Mouse (Mus musculus) adrenal gland (tissue): ENCODE data around the gene Nrtn.

Experiments used
- intact Hi-C: fragments of 180-260 bp; cut with DNase I; formaldehyde crosslinking; loops from one replicate; pipeline ENCODE4 v1.15.1; 2025

The Nrtn gene

DNA sequence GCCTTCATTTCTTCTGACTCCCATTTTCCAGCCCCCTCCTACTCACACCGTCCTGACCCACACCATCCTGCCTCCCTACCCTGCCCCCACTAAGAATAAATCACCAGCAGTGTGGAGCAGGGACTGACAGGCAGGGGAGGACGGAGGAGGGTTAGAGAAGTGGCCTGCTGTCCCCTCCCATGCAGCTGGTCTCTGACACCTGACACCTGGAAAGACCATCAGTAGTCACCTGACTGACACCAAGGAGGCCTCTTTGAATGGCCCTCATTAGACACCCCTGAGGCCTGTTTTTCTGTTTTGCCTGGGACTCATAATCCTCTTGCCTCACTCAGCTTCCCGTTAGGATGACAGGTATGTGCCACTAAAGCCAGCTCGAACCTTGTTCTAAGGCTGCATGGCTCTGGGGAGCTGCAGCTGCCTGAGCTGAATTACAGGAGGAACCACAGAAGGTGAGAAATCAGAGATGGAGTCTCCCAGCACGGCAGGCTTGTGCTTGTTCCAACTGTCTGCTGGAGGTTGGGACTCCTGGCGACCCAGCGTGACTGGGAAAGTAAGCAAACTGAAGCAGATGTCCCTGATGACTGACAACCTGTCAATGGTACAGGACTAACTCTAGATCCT is 30.2 kb downstream of the Nrtn start:
- intact Hi-C loops: no loop called here

DNA sequence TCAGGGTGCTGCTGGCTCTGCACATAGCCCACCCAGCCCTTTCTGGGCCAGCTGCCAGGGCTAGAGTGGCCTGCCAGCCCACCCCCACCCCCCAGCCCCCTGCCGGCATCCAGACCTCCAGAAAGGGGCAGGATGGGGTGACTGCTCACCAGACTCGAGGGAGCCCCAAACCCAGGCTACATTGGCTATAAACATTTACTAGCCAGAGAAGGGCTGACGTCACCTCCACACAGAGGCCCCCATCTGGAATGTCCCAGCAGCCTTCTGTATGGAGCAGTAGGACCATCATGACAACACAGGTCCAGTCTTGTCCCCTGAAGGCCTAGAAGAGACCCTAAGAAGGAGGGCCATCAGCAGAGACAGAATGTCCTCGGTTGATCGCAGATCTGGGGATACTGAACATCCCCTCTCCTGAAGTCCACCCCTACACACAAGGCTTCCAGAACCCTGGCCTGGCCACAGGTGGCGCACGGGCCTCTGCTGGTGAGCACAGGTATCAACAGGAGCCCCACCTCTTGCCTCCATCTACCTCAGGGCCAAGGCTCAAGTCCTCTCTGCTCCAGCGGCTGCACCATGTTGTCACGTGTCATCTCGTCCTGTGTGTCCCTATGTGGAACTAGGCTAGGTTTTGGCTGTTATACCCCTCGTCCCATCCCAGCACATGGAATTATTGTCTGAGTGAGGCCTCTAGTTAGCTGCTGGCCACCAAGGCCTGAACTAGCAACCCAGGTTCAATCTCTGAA is 33.7 kb downstream of the Nrtn start:
- intact Hi-C loops: no loop called here

DNA sequence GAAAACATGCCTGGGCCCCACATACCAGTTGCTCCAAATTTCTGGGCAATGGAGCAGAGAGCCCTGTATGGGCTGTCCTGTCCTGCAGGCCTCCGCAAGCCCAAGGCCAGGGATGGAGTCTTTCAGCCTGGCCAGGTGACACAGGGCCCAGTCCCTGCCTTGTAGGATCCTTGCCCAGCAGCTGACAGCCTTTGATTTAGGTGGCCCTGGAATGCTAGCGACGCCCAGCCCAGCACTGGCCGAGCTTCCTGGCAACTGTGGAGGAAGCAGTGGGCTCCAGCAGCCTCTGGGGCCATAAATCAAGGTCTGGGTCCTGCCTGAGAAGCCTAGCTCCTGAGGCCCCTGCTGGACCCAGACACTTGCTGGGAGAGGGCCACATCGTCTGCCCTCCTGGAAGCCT is 34.9 kb downstream of the Nrtn start:
- intact Hi-C loops: no loop called here

DNA sequence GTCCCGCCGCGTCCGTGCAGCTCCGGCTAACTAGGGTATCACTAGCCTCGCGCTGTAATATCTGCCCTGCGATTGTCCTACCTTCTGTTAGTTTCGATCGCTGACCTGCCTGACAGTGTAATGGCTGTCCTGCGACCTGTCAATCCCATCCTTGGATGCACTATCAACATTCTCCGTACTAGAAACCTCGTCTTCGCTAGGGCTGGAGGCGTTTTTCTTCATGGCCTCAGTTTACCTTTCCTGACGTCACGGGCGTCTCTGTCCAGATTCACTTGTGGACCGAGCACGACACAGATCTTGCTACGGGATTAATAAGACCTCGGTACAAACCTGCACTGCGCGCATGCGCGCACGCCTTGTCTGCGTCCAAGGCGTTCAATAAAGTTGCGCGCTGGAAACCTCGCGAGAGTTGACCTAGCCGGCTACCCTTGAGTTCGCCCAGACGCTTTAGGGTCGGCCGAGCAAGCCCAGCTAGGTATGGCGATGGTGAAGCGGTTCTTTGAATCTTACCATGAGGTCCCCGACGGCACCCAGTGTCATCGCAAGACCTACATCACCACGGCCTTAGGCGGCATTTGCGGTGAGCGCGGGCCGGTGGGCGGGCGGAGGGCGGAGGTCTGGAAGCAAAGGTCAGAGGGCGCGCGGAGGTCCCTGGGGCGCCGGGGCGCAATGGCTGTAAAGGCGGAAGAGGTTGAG is 39.8 kb downstream of the Nrtn start, which contains the start of the genes Ndufa11 and Vmac:
Gene Ndufa11, plus strand, starts transcription at position 405 of the 696 bp plus-strand sequence.
Gene Vmac, minus strand, starts transcription at position 660 of the 696 bp plus-strand sequence.
- intact Hi-C loops: loop anchor here (5.0 kb wide), 1 partner anchor 40 kb away; the partner anchor contains the start of gene Nrtn

DNA sequence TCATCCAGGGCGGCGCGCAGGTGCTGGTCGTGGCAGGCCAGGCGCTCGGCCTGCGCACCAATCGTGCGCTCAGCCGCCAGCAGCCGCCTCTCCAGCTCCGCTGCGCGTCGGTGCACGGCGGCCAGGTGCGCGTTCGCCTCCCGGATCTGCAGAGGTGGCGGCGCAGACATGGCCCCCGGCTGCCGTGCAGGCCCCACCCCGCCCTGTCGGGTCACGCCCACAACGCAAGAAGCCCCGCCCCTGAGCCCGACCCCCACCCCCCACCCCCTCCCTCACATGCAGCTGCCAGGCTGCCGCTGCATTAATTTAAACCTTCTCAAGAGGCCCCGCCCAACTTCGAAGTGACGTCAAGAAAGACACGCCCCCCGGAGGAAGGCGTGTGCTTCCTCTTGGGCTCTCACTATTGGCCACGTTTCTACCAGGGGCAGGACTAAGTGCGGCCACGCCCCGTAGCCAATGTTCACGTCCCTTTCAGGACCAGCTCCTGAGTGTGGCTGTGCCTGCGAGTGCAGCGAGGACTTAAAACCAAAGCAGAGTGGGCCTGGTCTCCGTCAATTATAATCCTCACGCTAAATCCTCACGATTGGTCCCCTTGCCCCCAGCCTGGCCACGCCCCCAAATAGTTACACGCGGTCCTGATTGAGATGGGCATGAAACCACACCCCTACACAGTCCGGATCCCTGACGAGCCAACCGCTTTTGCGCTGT is 40.5 kb downstream of the Nrtn start:
- intact Hi-C loops: loop anchor here (5.0 kb wide), 1 partner anchor 40 kb away; the partner anchor contains the start of gene Nrtn

DNA sequence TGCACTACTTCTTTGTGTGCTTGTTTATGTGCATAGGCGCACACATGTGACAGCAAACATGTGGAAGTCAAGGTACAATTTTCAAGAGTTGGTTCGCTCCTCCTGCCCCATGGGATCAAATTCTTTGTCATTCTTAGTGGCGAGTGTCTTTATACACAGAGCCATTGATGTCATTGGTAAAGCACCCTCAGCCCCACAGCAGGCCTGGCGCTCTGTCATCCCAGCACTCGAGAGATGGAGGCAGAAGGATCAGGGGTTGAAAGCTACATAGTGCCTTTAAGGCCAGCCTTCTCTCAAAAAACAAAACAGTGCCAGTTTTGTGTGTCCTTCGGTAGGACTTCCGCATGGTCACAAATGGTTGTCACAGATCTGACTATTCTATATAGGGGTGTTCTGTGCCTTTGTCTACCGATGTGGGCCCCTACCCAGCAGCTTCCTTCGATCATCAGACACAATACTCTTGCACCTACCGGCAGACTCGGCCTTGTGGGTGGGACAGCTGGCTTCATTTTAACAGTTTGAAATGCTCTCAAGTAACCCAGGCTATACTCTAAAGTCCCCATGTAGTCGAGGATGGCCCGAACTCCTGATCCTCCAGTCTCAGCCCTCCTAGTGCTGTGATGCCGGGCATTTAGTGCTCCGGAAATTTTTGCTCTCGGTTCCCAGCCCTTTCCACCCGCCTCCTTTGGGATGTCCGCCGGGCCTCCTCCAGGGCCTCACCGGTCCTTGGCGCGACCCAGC is 41.2 kb downstream of the Nrtn start:
- intact Hi-C loops: loop anchor here (5.0 kb wide), 1 partner anchor 41 kb away; the partner anchor contains the start of gene Nrtn

DNA sequence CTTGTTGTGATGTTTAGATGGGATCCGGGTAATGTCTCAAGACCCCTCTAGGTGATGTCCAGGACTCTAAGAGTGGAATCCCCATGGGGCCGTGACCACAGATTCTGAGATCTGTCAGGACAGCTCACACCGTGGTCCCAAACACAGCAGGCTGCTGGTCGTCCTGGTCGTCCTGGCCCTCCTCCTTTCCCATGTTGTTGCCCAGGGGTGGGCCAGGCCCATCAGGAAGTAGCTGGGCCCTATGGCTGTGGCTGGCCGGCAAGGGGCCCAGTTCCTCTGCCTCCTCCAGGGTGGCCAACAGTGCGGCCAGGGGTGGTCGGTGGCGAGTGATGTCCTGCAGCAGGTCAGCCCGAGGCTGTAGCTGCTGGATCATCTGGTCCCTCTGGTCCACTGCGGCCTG is 42.0 kb downstream of the Nrtn start:
- intact Hi-C loops: loop anchor here (5.0 kb wide), 1 partner anchor 42 kb away; the partner anchor contains the start of gene Nrtn

DNA sequence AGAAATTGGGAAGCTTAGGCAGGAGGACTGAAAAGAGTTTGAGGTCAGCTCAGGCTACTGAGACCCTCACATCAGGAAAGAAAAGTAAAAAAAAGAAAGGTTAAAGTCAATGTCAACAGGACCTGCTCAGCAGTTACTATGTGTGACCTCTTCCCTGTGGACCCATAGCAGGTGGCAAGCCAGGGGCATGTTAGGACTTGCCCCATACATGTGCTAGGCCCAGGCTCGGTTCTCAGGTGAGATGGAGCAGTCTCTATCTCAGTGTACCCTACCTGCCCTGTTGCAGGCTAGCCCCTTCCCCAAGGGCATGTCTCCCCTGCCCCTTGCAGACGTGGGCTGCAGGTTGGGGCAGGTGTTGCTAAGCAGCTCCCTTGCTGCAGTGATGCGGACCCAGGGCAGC is 47.6 kb downstream of the Nrtn start:
- intact Hi-C loops: loop anchor here (5.0 kb wide), 1 partner anchor 32 kb away; no protein-coding TSS in a partner anchor

DNA sequence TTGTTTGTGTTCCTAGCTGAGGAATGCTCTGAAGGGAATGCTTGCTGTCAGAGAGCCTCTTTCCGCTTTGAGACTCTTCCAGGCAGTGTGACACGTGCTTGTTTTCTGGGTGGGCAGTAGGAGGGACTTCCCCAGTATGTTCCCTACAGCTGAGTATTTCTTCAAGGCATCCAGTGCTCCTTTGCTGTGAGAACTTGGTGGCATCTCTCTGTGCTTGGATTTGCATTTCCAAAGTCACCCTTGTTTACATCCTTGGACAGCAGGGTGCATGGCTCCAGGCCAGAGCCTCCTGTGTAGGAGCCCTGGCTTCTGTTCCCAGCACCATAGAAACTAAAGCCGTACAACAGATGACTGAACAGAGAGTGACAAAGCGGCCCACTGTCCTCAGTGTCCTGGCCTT is 48.6 kb downstream of the Nrtn start:
- intact Hi-C loops: no loop called here

DNA sequence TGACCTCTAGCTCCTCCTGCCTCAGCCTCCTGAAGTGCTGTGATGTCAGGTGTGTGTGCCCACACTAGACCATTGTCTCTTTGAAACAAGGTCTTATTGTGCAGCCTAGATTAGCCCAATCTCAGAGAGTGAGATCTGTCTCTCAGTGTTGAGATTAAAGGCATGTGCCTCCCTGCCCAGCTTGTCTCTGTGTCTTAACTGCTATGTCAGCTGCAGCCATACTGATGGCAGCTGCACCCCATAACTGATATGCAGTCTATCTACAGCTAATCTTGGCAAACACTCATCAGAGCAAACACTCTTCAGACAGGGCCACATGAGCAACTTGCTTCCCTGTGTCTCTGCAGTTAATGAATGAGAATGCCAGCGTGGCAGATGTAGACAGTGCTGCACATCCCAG is 50.8 kb downstream of the Nrtn start:
- intact Hi-C loops: no loop called here

DNA sequence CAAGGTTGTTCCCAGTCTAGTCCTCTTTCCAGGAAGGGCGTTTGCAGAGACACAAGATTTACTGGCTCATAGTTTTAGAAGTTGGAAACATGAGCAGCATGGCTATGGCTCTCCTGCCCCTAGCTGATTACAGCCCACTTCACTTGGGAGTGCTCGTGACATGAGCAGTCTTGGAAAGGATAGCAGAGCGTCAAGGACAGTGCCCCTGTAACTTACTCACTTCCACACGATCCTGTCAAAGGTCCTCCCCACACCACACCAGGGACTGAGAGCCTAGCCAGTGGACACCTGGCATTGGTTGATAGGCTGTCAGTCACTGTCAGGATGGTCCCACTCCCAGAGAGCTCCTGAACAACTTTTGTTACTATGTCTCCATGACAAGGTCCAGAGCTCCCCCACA is 54.3 kb downstream of the Nrtn start:
- intact Hi-C loops: no loop called here
